Mouse (Mus musculus): ENCODE data around the gene Gm4788. TPM values are rescaled to one million over a fixed set of nuclear protein-coding genes. Genes with fewer than 3 reads are reported as not detected.

The Gm4788 gene
- polyA plus RNA-seq (2015; fragmentation: Illumina TruSeq; extraction: RNeasy Lipid Tissue Mini Kit (QIAGEN cat#74804); ENCODE audit: insufficient read depth, low replicate concordance) = not detected

DNA sequence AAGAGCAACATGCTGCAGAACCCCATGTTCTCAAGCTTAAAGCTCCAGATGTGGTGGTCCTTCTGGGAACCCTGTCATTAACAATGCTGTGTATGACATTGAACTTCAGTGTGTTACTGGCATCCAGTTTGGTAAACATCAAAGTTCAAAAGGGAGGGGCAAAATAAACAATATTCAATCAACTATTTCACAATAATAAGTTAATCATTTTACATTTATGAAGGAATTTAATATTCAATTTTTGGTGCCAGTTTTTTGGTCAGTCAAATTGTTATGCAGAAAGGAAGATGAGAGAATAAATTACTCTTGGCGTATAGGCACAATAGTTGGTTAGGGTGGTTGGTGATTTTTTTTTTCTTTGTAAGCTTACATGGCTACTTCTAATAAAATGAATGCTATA lies at the start of gene Gm4788:
TSS of gene Gm4788 (minus strand) at position 101 of the 400 bp plus-strand sequence.

Other genes starting within 250 kb of the Gm4788 start
- not detected for gene Cfhr1, start 221.0 kb downstream of the Gm4788 start, polyA plus RNA-seq (2015; fragmentation: Illumina TruSeq; extraction: RNeasy Lipid Tissue Mini Kit (QIAGEN cat#74804); ENCODE audit: insufficient read depth, low replicate concordance)
- not detected for gene Cfhr2, start 77.5 kb upstream of the Gm4788 start, polyA plus RNA-seq (2015; fragmentation: Illumina TruSeq; extraction: RNeasy Lipid Tissue Mini Kit (QIAGEN cat#74804); ENCODE audit: insufficient read depth, low replicate concordance)